Mouse (Mus musculus) intestine, postnatal 0 days (tissue): ENCODE results near the gene Nat8f5. TPM values are rescaled to one million over a fixed set of nuclear protein-coding genes. Genes with fewer than 3 reads are reported as not detected.
"Not testable (repeated sequence)": the region's sequence is repeated elsewhere in the genome, so short reads cannot be mapped to it uniquely, and the experiment has no call there.

Experiments
- ATAC-seq: fragments of 200-750 bp; cut with Nextera tagmentation; 2 replicates; pipeline ENCODE4 v1.8.0; 2017; ENCODE audit warnings: mild to moderate bottlenecking, moderate TSS enrichment, moderate library complexity
- H3K27ac ChIP-seq: fragments of 300-500 bp; sonication (generic); 2 replicates; pipeline ENCODE4 v1.5.1; 2014; ENCODE audit warnings: mild to moderate bottlenecking, low read depth, low read length, moderate library complexity
- H3K27me3 ChIP-seq: fragments of 300-500 bp; sonication (generic); replicated peaks from 2 replicates; pipeline ENCODE4 v1.6.1; 2014; ENCODE audit warnings: low read length, mixed read lengths; ENCODE audit not compliant: control insufficient read depth, insufficient read depth
- H3K36me3 ChIP-seq: fragments of 300-500 bp; sonication (generic); 2 replicates; pipeline ENCODE4 v1.6.1; 2014; ENCODE audit warnings: mild to moderate bottlenecking, moderate library complexity; ENCODE audit not compliant: control insufficient read depth, insufficient read depth
- H3K4me1 ChIP-seq: fragments of 300-500 bp; sonication (generic); replicated peaks from 2 replicates; pipeline ENCODE4 v1.6.1; 2014; ENCODE audit warnings: antibody characterized with exemption, low read length, mixed read lengths; ENCODE audit not compliant: control insufficient read depth, insufficient read depth
- H3K4me2 ChIP-seq: fragments of 300-500 bp; sonication (generic); replicated peaks from 2 replicates; pipeline ENCODE4 v1.6.1; 2014; ENCODE audit warnings: low read depth, mild to moderate bottlenecking, moderate library complexity
- H3K4me3 ChIP-seq: fragments of 300-500 bp; sonication (generic); 2 replicates; pipeline ENCODE4 v1.5.1; 2014; ENCODE audit warnings: low read depth, low read length
- H3K9ac ChIP-seq: fragments of 300-500 bp; sonication (generic); 2 replicates; pipeline ENCODE4 v1.6.1; 2014; ENCODE audit warnings: mild to moderate bottlenecking, low read depth, low read length
- H3K9me3 ChIP-seq: fragments of 300-500 bp; sonication (generic); 2 replicates; pipeline ENCODE4 v1.6.1; 2016; ENCODE audit warnings: mixed run types; ENCODE audit not compliant: control insufficient read depth
- CTCF ChIP-seq: sonication (generic); IDR thresholded peaks from 2 replicates; pipeline ENCODE4 v1.5.1; 2016; ENCODE audit warnings: low read depth, mild to moderate bottlenecking, control low read depth, antibody characterized with exemption, moderate library complexity
- WGBS: fragments of 180-500 bp; shearing (Covaris S2); extraction: QIAGEN DNeasy Blood & Tissue Kit; methylation state at CpG from one replicate; pipeline ENCODE4 v1.1.7; 2014; 5-methylcytosine and 5-hydroxymethylcytosine counted together
- polyA plus RNA-seq: library from polyadenylated mRNA; unstranded; fragments of >200 nt; fragmentation: Nextera tagmentation; extraction: Ambion mirVana; gene quantifications from 2 replicates; pipeline ENCODE4 v1.2.1, GENCODE M21; 2015

Nat8f5 gene
- polyA plus RNA-seq, 1 experiment from 2014 or later = 10.7 TPM

GRCm38 (mm10) chr6:85829462-85829861 lies 8.7 kb upstream of the Nat8f5 start:
- no peak overlapping the region for H3K27ac ChIP-seq
- H3K4me2 ChIP-seq = no peak overlapping the region
- H3K4me1 ChIP-seq = no peaks in the 10 kb centered on the region; the same call in 1 of the 2 replicates
- no peaks in the 10 kb centered on the region for H3K27me3 ChIP-seq
- H3K9me3 ChIP-seq = no peaks in the 10 kb centered on the region
- WGBS = 75% methylated on average over 1 of the region's 1 CpGs
- H3K4me3 ChIP-seq = no peak overlapping the region
- ATAC-seq = no peak
- no peak overlapping the region for H3K9ac ChIP-seq
- H3K36me3 ChIP-seq = no peaks in the 10 kb centered on the region
- TF ChIP-seq CTCF = no peak

- TF ChIP-seq CTCF = no peak
- Histone ChIP-seq H3K9ac (no peak overlapping the region), H3K4me3 (no peak overlapping the region), H3K27ac (no peak overlapping the region), H3K9me3 (no peaks in the 10 kb centered on the region), H3K4me2 (no peak overlapping the region), H3K4me1 (no peaks in the 10 kb centered on the region), H3K27me3 (no peaks in the 10 kb centered on the region), H3K36me3 (no peaks in the 10 kb centered on the region)
- ATAC-seq = no peak
- 81% methylated on average over 2 of the region's 2 CpGs for WGBS
Measured at GRCm38 (mm10) chr6:85825886-85826285, 5.1 kb upstream of the Nat8f5 start.

DNA sequence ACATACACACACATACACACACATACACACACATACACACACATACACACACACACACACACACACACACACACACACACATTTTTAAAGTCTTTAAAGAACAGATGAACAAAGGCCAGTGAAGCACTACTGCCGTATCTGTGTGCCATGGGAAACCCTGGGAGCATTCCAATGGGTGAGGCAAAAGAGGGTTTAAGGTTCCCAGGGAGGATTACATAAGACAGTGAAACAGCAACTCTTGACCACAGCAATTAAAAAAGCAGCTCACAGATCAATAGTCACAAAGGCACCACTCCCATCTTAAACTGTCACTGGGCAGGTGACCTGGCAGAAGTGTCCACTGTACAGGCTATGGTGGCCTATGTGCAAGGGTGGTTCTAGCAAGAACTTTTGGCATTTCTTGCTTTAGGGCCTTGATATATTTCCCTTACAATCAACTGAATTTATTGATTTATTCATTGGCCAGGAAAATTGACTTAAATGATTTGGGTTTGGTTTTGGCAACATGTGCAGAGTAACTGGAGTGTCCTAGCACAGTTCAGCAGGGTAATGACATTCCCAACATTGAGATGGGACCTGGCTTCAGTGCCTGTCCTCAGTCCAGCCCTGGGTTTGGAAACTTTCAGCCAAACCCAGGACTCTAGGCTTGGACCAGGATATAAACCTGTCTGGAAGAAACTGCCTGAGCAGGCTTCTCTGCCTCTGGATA lies 2.8 kb upstream of the Nat8f5 start:
- Histone ChIP-seq H3K4me3 (no peak overlapping the region), H3K27me3 (no peaks in the 10 kb centered on the region), H3K4me1 (no peaks in the 10 kb centered on the region), H3K9ac (no peak overlapping the region), H3K4me2 (no peak overlapping the region), H3K36me3 (no peaks in the 10 kb centered on the region), H3K9me3 (no peaks in the 10 kb centered on the region), H3K27ac (no peak overlapping the region)
- no peak for ATAC-seq
- TF ChIP-seq CTCF = no peak
- 61% methylated on average over 1 of the region's 1 CpGs for WGBS

DNA sequence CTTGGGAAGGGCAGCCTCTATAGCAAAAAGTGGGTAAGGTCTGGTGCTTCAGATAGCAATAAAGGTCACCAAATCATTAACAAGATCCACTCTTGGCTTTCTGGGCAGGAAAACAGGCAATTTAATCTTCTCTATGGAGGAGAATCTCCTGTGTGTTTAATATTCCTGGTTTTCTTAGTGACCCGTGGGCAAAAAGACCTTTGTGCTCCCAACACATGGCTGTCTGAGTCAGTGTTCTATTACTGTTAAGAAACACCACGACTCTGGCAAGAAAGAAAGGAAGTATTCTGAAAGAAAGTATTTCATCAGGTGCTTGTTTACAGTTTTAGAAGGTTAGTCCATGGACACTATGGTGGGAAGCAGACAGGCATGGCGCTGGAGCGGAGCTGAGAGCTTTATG lies 1.5 kb upstream of the Nat8f5 start:
- 65% methylated on average over 4 of the region's 4 CpGs for WGBS
- no peak for TF ChIP-seq CTCF
- Histone ChIP-seq H3K4me2 (no peak overlapping the region), H3K4me3 (no peak overlapping the region), H3K9ac (no peak overlapping the region), H3K36me3 (no peaks in the 10 kb centered on the region), H3K9me3 (no peaks in the 10 kb centered on the region), H3K27me3 (no peaks in the 10 kb centered on the region), H3K4me1 (no peaks in the 10 kb centered on the region), H3K27ac (no peak overlapping the region; the same call in 1 of the 2 replicates)
- peak; percentile 35; the same call in 1 of the 2 replicates for ATAC-seq

DNA sequence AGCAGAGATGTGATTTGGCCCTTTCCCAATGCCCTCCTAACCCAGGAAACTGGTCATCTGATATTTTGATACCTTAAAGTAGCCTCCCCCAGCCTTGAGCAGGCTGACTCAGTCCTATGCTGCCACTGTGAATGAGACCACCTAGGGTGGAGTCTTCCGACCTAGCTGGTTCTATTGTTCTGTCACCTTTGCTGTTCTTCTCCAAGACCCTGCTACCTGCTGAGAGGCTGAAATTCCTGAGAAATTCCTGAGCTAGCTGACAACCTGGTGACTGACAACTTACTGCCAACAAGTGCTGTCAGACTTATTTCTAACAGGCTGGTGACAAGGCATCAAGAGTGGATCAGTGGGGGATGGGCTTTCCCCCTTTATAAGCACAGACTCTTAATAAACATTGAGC lies 2.4 kb downstream of the Nat8f5 start:
- Histone ChIP-seq H3K36me3 (no peaks in the 10 kb centered on the region), H3K4me3 (no peak overlapping the region), H3K4me2 (no peak overlapping the region), H3K9ac (no peak overlapping the region), H3K27me3 (no peaks in the 10 kb centered on the region), H3K4me1 (no peaks in the 10 kb centered on the region), H3K27ac (no peak overlapping the region), H3K9me3 (no peaks in the 10 kb centered on the region)
- no peak for ATAC-seq
- 48% methylated on average over 1 of the region's 1 CpGs for WGBS
- TF ChIP-seq CTCF = no peak

DNA sequence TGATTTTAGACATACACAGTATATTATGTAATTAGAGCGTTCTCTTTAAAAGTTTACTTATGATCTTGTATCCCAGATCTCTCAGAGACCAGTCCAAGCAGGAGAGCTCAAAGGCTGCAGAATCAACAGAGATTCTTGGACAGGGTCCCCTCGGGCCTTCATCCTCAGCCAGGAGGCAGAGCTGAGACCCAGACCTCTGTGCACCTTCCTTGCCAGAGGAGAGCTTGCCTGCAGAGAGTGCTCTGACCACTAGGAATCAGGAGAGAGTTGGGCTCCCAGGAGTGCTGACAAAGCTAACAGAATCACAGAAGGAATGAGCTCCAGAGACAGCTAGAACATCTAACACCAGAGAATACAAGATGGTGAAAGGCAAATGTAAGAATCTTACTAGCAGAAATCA lies 7.4 kb downstream of the Nat8f5 start:
- no peaks in the 10 kb centered on the region for H3K27me3 ChIP-seq
- TF ChIP-seq CTCF = no peak; the same call in 1 of the 2 replicates
- no peak overlapping the region for H3K4me3 ChIP-seq
- no peaks in the 10 kb centered on the region for H3K4me1 ChIP-seq
- H3K27ac ChIP-seq = no peak overlapping the region
- no peaks in the 10 kb centered on the region for H3K36me3 ChIP-seq
- 86% methylated on average over 2 of the region's 2 CpGs for WGBS
- H3K4me2 ChIP-seq = no peak overlapping the region
- no peaks in the 10 kb centered on the region for H3K9me3 ChIP-seq
- no peak for ATAC-seq
- no peak overlapping the region for H3K9ac ChIP-seq

DNA sequence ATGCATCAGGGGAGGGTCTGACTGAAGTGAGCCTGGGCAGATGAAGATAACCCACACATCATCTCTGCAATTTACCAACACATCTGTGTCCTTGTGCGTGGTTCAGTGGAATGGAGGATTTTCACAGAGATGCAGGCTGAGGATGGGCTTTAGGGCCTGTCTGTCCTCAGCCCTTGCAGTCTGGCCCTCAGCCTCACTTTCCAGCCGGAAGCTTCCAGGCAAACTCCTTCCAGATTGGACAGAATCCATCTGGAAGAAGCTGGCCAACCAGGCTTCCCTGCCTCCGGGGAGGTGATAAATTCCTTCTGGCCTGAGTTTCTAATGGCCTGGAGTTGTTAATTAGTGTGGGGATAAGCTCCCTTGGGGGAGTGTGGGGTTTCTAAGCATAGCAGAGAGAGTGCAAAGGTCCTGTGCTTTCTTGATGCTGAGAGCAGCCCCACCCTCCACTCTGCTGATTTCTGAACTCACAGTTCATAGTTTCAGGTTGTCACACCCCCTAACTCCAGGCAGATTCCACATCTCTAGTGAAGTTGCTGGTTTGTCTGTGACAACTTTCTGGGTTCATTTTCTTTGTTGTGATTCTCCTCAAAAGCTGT lies 9.7 kb downstream of the Nat8f5 start:
- 0 out of 2 replicates have a peak, but pooled peaks have one; percentile 60 for ATAC-seq
- H3K4me1 ChIP-seq = not testable (repeated sequence)

GRCm38 (mm10) chr6:85810514-85810913 lies 10.3 kb downstream of the Nat8f5 start:
- H3K4me2 ChIP-seq, H3K27ac ChIP-seq, H3K4me3 ChIP-seq, H3K4me1 ChIP-seq, H3K36me3 ChIP-seq, H3K27me3 ChIP-seq, ATAC-seq, H3K9ac ChIP-seq, H3K9me3 ChIP-seq: not testable (repeated sequence)
- 91% methylated on average over 2 of the region's 3 CpGs for WGBS

More for the DNA sequence above, 9.7 kb downstream of the Nat8f5 start:
- H3K36me3 ChIP-seq, H3K9me3 ChIP-seq, H3K27ac ChIP-seq, H3K9ac ChIP-seq, H3K4me2 ChIP-seq, H3K27me3 ChIP-seq, H3K4me3 ChIP-seq: not testable (repeated sequence)
- 37% methylated on average over 3 of the region's 3 CpGs for WGBS

GRCm38 (mm10) chr6:85809784-85810183 lies 11.0 kb downstream of the Nat8f5 start:
- not testable (repeated sequence) for H3K4me2 ChIP-seq, ATAC-seq, H3K27ac ChIP-seq, H3K9me3 ChIP-seq, H3K36me3 ChIP-seq, H3K4me1 ChIP-seq, H3K4me3 ChIP-seq, H3K27me3 ChIP-seq, H3K9ac ChIP-seq
- WGBS = 54% methylated on average over 2 of the region's 3 CpGs
